Mouse (Mus musculus) intestine, embryonic 15.5 days (tissue): ENCODE measurements around the gene Hnrnpa0. TPM values are rescaled to one million over a fixed set of nuclear protein-coding genes. Genes with fewer than 3 reads are reported as not detected.

Source experiments
- ATAC-seq: fragments of 200-750 bp; cut with Nextera tagmentation; 2 replicates; pipeline ENCODE4 v1.8.0; 2017; ENCODE audit warnings: moderate TSS enrichment, moderate library complexity
- H3K27ac ChIP-seq: fragments of 300-500 bp; sonication (generic); 2 replicates; pipeline ENCODE4 v1.5.1; 2015; ENCODE audit warnings: mild to moderate bottlenecking, inconsistent platforms
- H3K27me3 ChIP-seq: fragments of 300-500 bp; sonication (generic); replicated peaks from 2 replicates; pipeline ENCODE4 v1.6.1; 2015; ENCODE audit warnings: inconsistent platforms
- H3K36me3 ChIP-seq: fragments of 300-500 bp; sonication (generic); 2 replicates; pipeline ENCODE4 v1.6.1; 2015; ENCODE audit warnings: inconsistent platforms
- H3K4me1 ChIP-seq: fragments of 300-500 bp; sonication (generic); replicated peaks from 2 replicates; pipeline ENCODE4 v1.6.1; 2015; ENCODE audit warnings: inconsistent platforms
- H3K4me2 ChIP-seq: fragments of 300-500 bp; sonication (generic); replicated peaks from 2 replicates; pipeline ENCODE4 v1.6.1; 2015; ENCODE audit warnings: mild to moderate bottlenecking, inconsistent platforms
- H3K4me3 ChIP-seq: fragments of 300-500 bp; sonication (generic); replicated peaks from 2 replicates; pipeline ENCODE4 v1.5.1; 2015; ENCODE audit warnings: inconsistent platforms
- H3K9ac ChIP-seq: fragments of 300-500 bp; sonication (generic); 2 replicates; pipeline ENCODE4 v1.6.1; 2015; ENCODE audit warnings: inconsistent platforms
- H3K9me3 ChIP-seq: fragments of 300-500 bp; sonication (generic); 2 replicates; pipeline ENCODE4 v1.6.1; 2016; ENCODE audit warnings: inconsistent platforms
- WGBS: fragments of 180-500 bp; shearing (Covaris S2); methylation state at CpG from one replicate; pipeline ENCODE4 v1.1.7; 2015; 5-methylcytosine and 5-hydroxymethylcytosine counted together
- polyA plus RNA-seq: library from polyadenylated mRNA; unstranded; fragments of >200 nt; fragmentation: Nextera tagmentation; extraction: Ambion mirVana; gene quantifications from 2 replicates; pipeline ENCODE4 v1.2.1, GENCODE M21; 2015

The Hnrnpa0 gene
- polyA plus RNA-seq, 1 experiment from 2014 or later = 36.2 TPM

DNA sequence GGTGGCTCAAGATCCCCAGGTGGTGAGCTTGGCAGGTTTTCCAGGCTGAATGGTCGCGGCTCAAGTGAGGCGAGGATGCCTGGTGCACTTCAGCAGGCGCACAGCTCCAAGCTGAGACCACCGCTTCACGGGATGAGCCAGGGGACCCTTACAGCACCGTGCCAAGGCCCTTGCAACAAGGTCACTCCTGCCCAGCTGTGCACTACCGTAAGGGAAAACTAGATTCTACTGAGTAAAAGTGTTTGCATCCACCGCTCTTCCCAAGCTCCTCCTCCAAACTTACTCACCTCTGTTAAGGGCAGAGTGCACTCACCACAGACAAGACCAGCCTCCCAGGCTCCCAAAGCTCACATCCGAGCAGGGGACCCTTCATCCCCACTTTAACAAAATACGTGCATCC, 44.8 kb downstream of the Hnrnpa0 start:
- H3K4me3 ChIP-seq = no peak overlapping the region
- 79% methylated on average over 11 of the region's 11 CpGs for WGBS
- no peak for ATAC-seq
- H3K9ac ChIP-seq = no peak overlapping the region
- H3K36me3 ChIP-seq = no peaks in the 10 kb centered on the region
- H3K9me3 ChIP-seq = no peaks in the 10 kb centered on the region
- H3K27ac ChIP-seq = no peak overlapping the region
- no peaks in the 10 kb centered on the region for H3K27me3 ChIP-seq
- no peaks in the 10 kb centered on the region for H3K4me1 ChIP-seq
- no peak overlapping the region for H3K4me2 ChIP-seq

GRCm38 (mm10) chr13:58083048-58083447, 45.3 kb downstream of the Hnrnpa0 start:
- no peaks in the 10 kb centered on the region for H3K36me3 ChIP-seq
- no peak overlapping the region for H3K4me2 ChIP-seq
- no peaks in the 10 kb centered on the region for H3K4me1 ChIP-seq
- no peak overlapping the region for H3K4me3 ChIP-seq
- H3K9me3 ChIP-seq = no peaks in the 10 kb centered on the region
- no peak overlapping the region for H3K27ac ChIP-seq
- no peak overlapping the region for H3K9ac ChIP-seq
- no peaks in the 10 kb centered on the region for H3K27me3 ChIP-seq
- no peak for ATAC-seq
- WGBS = 60% methylated on average over 5 of the region's 5 CpGs

GRCm38 (mm10) chr13:58078361-58078760, 50.0 kb downstream of the Hnrnpa0 start:
- Histone ChIP-seq H3K4me2 (no peak overlapping the region), H3K9me3 (no peaks in the 10 kb centered on the region), H3K4me3 (no peak overlapping the region), H3K9ac (no peak overlapping the region), H3K27me3 (no peaks in the 10 kb centered on the region), H3K4me1 (no peaks in the 10 kb centered on the region), H3K36me3 (no peaks in the 10 kb centered on the region), H3K27ac (no peak overlapping the region)
- WGBS = 78% methylated on average over 5 of the region's 5 CpGs
- ATAC-seq = no peak

Other genes with a start within 250 kb of the Hnrnpa0 start
- 2.9 and 3.5 TPM in 2 replicates for gene Spock1, start 220.2 kb downstream of the Hnrnpa0 start, polyA plus RNA-seq
- 2.6 and 2.8 TPM in 2 replicates for gene Klhl3, start 15.0 kb downstream of the Hnrnpa0 start, polyA plus RNA-seq
- gene Idnk, start 29.1 kb upstream of the Hnrnpa0 start, polyA plus RNA-seq = 43.0 and 44.0 TPM in 2 replicates
- 102 and 107 TPM in 2 replicates for gene Ubqln1, start 87.1 kb upstream of the Hnrnpa0 start, polyA plus RNA-seq
- 20.0 and 21.5 TPM in 2 replicates for gene Gkap1, start 147.1 kb upstream of the Hnrnpa0 start, polyA plus RNA-seq
- gene Kif27, start 230.6 kb upstream of the Hnrnpa0 start, polyA plus RNA-seq = 0.40 and 0.69 TPM in 2 replicates